Mouse (Mus musculus): Measurements from ENCODE around the gene Ptgir. TPM values are rescaled to one million over a fixed set of nuclear protein-coding genes. Genes with fewer than 3 reads are reported as not detected.
"Not testable (repeated sequence)": the region's sequence is repeated elsewhere in the genome, so short reads cannot be mapped to it uniquely, and the experiment has no call there.

Gene Ptgir
- polyA plus RNA-seq, 1 experiment from 2014 or later, result 1.6 TPM

DNA sequence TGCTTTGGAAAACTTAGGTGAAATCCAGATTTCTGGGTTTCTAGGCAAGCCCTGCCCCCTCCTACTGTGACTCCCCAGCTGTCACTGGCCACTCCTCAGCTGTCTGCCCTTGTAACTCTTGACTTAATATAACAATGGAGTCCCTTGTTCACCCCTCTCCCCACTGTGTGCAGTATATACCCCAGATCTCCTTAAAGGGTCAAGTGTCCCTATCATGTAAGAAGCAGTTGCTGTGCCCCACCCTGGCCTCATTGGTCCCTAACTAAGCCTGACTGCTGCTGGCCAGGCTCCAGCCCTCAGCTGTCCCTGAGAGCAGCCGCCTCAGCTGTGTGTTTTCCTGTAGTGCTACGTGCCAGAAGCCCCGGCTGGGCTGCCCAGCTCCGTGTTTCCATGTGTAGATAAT, 41.7 kb downstream of the Ptgir start:
- Histone ChIP-seq H3K36me3 (no peaks in the 10 kb centered on the region), H3K4me2 (replicated peaks) (peak overlapping the region; percentile 85), H3K4me3 (peak overlapping the region; percentile 70), H3K27me3 (peaks cover 46% of the 10 kb centered on the region), H3K9ac (peak overlapping the region; percentile 79), H3K27ac (peak overlapping the region; percentile 58), H3K9me3 (replicated peaks) (no peaks in the 10 kb centered on the region), H3K4me1 (peaks cover 68% of the 10 kb centered on the region)
- 1% methylated on average over 4 of the region's 4 CpGs for WGBS
- 0 out of 2 replicates have a peak, but pooled peaks have one; percentile 5 for ATAC-seq (ENCODE audit: low FRiP score)

DNA sequence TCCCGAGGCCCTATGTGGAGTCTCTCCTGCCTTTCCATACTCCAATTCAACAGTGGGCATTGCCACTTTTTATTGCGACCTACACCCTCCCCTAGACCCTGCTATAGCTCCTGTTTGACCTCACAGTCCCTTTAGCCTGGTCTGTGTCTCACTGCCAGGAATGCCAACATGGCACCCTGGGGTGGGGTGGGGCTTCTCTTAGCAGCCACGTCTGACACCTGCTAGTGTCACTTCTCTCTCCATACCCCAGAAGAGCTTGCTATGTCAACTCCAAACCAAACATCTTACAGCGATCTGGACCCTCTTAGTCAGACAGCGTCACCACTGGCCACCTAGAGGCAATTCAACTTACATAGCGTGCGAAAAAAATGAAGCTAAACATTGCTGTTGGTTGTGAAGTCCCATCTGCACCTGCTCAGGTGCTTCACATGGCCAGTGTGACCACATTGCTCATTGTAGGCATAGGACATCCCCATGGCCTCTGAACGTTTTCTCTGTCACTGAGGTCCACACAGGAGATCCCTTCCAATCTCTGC, 42.7 kb downstream of the Ptgir start:
- Histone ChIP-seq H3K4me2 (replicated peaks) (peak overlapping the region; percentile 85), H3K4me1 (peaks cover 63% of the 10 kb centered on the region), H3K9ac (0 out of 2 replicates have a peak overlapping the region, but pooled peaks have one; percentile 58)

DNA sequence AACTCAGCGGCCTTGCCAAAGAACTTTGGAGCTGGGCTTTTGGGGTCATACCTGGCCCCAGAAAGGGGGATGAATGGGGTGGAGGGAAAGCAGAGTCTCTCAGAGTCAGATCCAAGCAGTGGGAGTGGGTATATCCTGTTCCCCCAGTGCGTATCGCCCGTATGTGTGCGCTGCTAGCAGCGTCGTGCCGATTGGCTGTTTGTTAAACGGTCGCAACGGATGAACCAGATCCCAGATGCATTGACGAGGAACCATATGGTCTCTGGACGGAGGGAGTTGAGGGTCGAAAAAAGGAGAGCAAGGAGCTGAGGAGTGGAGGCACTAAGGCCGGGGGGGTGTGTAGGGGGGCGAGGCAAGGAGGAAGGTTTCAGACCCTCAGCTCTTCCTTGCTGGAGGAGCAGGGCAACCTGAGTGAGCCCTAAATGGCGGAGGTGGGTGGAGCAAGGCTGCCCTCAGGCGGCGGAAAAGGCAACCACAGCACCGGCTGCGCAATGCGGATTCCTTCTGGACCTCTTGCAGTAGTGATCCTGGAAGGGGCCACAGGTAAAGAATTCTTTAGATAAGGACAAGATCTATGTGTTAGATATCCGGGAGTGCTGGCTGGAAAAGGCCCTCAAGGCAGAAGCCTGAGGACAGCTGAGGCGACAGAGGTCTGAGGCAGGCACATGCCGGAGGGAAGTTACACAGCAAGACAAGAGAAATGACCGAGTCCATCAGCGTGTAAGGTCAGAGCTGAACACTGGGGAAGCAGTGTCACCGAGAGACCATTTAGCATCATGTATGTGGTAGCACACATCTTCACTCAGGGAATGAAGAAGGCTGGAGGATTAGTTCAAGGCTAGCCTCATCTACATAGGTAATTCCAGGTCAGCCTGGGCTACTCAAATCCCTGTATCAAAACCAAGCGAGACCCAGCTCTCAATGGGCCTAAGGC, 43.9 kb downstream of the Ptgir start:
- Histone ChIP-seq H3K9me3 (replicated peaks) (no peaks in the 10 kb centered on the region), H3K27me3 (peaks cover 43% of the 10 kb centered on the region), H3K4me1 (peaks cover 55% of the 10 kb centered on the region), H3K4me3 (peak overlapping the region; percentile 26), H3K4me2 (replicated peaks) (peak overlapping the region; percentile 85), H3K27ac (peak overlapping the region; percentile 68), H3K36me3 (no peaks in the 10 kb centered on the region), H3K9ac (peak overlapping the region; percentile 58)
- peak; percentile 38 for ATAC-seq (ENCODE audit: low FRiP score)
- 12% methylated on average over 28 of the region's 29 CpGs for WGBS

More for the DNA sequence above, 42.7 kb downstream of the Ptgir start:
- Histone ChIP-seq H3K27me3 (peaks cover 46% of the 10 kb centered on the region), H3K4me3 (peak overlapping the region; percentile 70; the same call in 1 of the 2 replicates), H3K27ac (0 out of 2 replicates have a peak overlapping the region, but pooled peaks have one; percentile 68), H3K9me3 (replicated peaks) (no peaks in the 10 kb centered on the region), H3K36me3 (no peaks in the 10 kb centered on the region)
- 54% methylated on average over 8 of the region's 8 CpGs for WGBS
- ATAC-seq (ENCODE audit: low FRiP score), result no peak

DNA sequence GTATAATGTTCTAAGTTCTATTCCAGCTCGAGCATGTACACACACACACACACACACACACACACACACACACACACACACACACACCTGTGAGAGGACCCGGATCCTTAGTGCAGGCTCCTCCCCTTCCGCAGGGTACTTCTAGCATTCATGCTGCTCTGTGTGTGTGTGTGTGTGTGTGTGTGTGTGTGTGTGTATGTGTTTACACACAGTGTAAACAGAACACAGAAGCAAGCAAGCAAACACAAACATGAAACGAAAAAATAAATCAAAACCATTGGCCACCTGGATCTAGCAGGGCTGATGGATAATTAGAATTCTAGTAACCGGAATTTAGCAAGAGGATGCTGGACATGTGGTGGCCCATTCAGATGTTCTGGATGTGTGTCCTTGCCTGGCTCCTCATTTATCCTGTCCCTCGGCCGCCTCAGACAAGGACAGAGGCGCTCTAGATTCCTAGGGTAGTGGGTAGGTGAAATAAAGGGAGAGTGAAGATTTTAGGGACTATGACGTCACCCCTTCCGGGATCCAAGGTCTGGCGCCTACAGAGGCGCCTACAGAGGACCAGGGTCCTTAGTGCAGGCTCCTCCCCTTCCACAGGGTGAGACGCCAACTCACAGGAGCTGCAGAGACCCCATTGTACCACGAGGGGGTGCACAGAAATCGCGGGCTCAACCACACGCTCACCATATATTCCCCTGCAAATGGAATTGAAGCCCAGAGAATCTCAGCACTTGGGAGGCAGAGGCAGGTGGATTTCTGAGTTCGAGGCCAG, 44.8 kb downstream of the Ptgir start:
- WGBS, result 32% methylated on average over 18 of the region's 18 CpGs
- Histone ChIP-seq H3K4me2 (replicated peaks) (no peak overlapping the region), H3K4me3 (no peak overlapping the region), H3K9me3 (replicated peaks) (no peaks in the 10 kb centered on the region), H3K9ac (0 out of 2 replicates have a peak overlapping the region, but pooled peaks have one; percentile 8), H3K27me3 (peaks cover 35% of the 10 kb centered on the region), H3K36me3 (no peaks in the 10 kb centered on the region), H3K4me1 (peaks cover 47% of the 10 kb centered on the region), H3K27ac (peak overlapping the region; percentile 17; the same call in 1 of the 2 replicates)
- peak; percentile 55 for ATAC-seq (ENCODE audit: low FRiP score)

DNA sequence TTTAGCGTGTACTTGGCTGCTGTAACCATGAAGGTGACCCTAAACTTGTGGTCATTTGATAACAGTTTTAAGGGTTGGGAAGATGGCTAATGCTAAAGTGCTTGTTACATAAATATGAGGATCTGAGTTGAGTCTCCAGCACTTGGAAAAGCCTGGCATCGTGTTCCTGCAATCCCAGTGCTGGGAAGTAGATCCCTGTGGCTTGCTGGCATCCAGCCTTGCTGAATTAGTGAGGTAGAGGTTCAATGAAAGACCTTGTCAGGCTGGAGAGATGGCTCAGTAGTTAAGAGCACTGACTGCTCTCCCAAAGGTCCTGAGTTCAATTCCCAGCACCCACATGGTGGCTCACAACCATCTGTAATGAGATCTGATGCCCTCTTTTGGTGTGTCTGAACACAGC, 47.5 kb downstream of the Ptgir start:
- not testable (repeated sequence) for ATAC-seq (ENCODE audit: low FRiP score); H3K4me2 ChIP-seq (replicated peaks); H3K27ac ChIP-seq; H3K9me3 ChIP-seq (replicated peaks); H3K9ac ChIP-seq; H3K27me3 ChIP-seq; H3K36me3 ChIP-seq; H3K4me3 ChIP-seq
- WGBS, result 60% methylated on average over 2 of the region's 2 CpGs
- H3K4me1 ChIP-seq, result peaks cover 34% of the 10 kb centered on the region

DNA sequence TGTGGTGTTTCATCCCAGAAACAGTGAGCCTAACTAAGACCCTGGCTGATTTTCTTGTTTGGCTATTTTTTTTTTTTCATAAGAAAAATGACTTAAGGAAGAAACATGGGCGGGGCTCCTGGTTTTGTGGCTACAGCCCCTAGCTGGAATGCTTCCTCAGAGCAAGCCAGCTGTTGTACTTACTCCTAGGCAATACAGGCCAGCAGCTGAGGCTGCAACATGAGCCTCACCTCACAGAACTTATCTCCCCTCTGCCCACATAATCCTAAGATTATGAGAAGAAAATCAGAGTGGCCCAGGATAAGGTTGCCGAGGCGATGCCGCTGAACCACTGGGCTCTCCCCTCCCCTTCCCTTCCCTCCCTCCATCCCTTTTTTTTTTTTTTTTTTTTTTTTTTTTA, 49.4 kb downstream of the Ptgir start:
- Histone ChIP-seq H3K9me3 (replicated peaks) (no peaks in the 10 kb centered on the region), H3K4me2 (replicated peaks) (no peak overlapping the region), H3K27ac (no peak overlapping the region), H3K9ac (no peak overlapping the region), H3K27me3 (no peaks in the 10 kb centered on the region), H3K36me3 (no peaks in the 10 kb centered on the region), H3K4me3 (no peak overlapping the region), H3K4me1 (peaks cover 34% of the 10 kb centered on the region)
- no peak for ATAC-seq (ENCODE audit: low FRiP score)
- 93% methylated on average over 4 of the region's 4 CpGs for WGBS

DNA sequence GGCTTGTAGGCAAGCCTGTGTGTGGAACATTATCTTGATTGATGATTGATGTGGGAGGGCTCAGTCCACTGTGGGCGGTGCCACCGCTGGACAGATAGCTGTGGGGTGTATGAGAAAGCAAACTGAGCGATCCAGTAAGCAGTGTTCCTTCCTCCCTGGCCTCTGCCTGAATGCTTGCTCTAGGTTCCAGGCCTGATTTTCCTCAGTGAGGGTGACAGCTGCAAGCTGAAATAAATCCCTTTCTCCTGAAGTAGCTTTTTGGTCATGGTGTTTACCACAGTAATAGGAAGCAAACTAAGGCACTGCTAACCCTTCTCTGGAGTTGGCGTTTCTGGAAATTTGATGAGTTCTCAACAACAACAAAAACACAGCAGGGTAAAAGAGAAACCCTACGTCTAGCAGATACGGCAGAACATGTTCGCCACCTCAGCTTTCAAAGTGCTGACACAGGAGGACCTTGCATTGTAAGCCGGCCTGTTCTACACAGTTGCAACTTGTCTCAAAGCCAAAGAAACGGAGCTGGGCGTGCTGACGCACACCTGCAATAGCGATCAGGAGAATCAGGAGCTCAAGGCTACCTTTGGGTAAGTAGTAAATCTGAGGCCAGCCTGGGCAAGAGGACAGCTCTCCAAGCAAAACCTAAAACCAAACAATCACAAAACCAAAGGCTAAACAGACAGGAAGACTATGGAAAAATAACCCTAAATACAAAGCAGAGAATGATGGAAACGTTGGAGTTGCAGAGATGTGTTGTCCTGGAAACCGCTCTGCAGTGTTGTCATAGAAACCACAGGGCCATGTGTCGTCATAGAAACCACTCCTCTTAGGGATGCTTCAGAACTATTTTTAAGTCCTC, 50.3 kb downstream of the Ptgir start:
- H3K4me2 ChIP-seq (replicated peaks), result no peak overlapping the region
- H3K27me3 ChIP-seq, result no peaks in the 10 kb centered on the region
- peak; percentile 38; the same call in 1 of the 2 replicates for ATAC-seq (ENCODE audit: low FRiP score)
- peaks cover 39% of the 10 kb centered on the region for H3K4me1 ChIP-seq
- peak overlapping the region; percentile 79 for H3K27ac ChIP-seq
- no peak overlapping the region for H3K9ac ChIP-seq
- H3K4me3 ChIP-seq, result no peak overlapping the region
- no peaks in the 10 kb centered on the region for H3K9me3 ChIP-seq (replicated peaks)
- 46% methylated on average over 15 of the region's 15 CpGs for WGBS
- H3K36me3 ChIP-seq, result 0 out of 2 replicates have a peak, but pooled peaks cover 4% of the 10 kb centered on the region

DNA sequence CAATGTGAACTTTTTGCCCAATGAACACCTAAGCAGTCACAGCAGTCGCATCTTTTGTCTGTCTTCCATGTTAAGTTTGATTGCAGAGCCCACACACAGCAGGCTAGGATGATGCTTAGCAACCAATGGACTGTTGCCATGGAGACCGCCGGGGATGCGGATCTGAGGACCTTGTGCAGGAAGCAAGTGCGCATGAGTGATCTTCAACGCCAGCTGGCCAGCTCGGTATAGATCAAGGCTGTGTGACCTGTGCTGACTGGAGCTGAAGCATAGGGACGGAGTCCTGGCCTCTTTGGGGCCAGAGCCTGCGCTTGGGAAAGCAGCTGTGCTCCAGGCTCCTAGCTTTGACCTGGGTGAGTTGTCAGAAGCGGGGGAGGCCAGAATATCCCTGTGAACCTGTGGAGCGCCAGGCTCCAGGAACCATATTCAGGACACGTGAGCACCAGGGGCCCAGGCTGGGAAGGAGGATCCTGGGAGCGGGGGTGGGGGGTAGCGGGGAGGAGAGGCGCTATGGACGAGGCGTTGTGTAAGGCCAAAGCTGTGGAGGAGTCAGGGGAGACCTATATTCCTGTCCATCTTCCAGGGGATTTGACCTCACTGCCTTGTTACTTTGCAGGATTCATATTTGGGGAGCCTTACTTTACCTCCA, 53.4 kb downstream of the Ptgir start, which contains the start of gene Pnmal1:
Pnmal1 (plus strand) TSS at position 141 of the 649 bp plus-strand sequence.
- Histone ChIP-seq H3K36me3 (peaks cover 8% of the 10 kb centered on the region), H3K4me2 (replicated peaks) (peak within 1 kb of the TSS; percentile 53), H3K27ac (peak within 1 kb of the TSS; percentile 92), H3K4me1 (peaks cover 46% of the 10 kb centered on the region), H3K4me3 (peak within 1 kb of the TSS; percentile 24), H3K9ac (peak within 1 kb of the TSS; percentile 25; the same call in 1 of the 2 replicates), H3K9me3 (replicated peaks) (no peaks in the 10 kb centered on the region), H3K27me3 (no peaks in the 10 kb centered on the region)
- ATAC-seq (ENCODE audit: low FRiP score), result peak; percentile 94
- WGBS, result 16% methylated on average over 17 of the region's 17 CpGs

Other genes starting within 250 kb of the Ptgir start
- not detected in 2 replicates for gene Ceacam15, start 230.8 kb upstream of the Ptgir start, polyA plus RNA-seq (2016; fragmentation: Nextera tagmentation; extraction: Ambion mirVana)
- gene Ceacam9, start 184.6 kb upstream of the Ptgir start, polyA plus RNA-seq (2016; fragmentation: Nextera tagmentation; extraction: Ambion mirVana), result not detected in 2 replicates
- gene Ap2s1, start 168.1 kb upstream of the Ptgir start, polyA plus RNA-seq (2016; fragmentation: Nextera tagmentation; extraction: Ambion mirVana), result 262 and 292 TPM in 2 replicates
- gene Slc1a5, start 125.2 kb upstream of the Ptgir start, polyA plus RNA-seq (2016; fragmentation: Nextera tagmentation; extraction: Ambion mirVana), result 20.2 and 20.5 TPM in 2 replicates
- gene Strn4, start 90.6 kb upstream of the Ptgir start, polyA plus RNA-seq (2016; fragmentation: Nextera tagmentation; extraction: Ambion mirVana), result 180 and 183 TPM in 2 replicates
- gene Fkrp, start 89.8 kb upstream of the Ptgir start, polyA plus RNA-seq (2016; fragmentation: Nextera tagmentation; extraction: Ambion mirVana), result 38.7 and 39.1 TPM in 2 replicates
- gene Prkd2, start 63.6 kb upstream of the Ptgir start, polyA plus RNA-seq (2016; fragmentation: Nextera tagmentation; extraction: Ambion mirVana), result 8.8 and 9.3 TPM in 2 replicates
- gene Dact3, start 31.2 kb upstream of the Ptgir start, polyA plus RNA-seq (2016; fragmentation: Nextera tagmentation; extraction: Ambion mirVana), result 9.0 and 10.4 TPM in 2 replicates
- gene Gng8, start 14.7 kb upstream of the Ptgir start, polyA plus RNA-seq (2016; fragmentation: Nextera tagmentation; extraction: Ambion mirVana), result 12.1 and 13.6 TPM in 2 replicates
- 185 and 210 TPM in 2 replicates for gene Calm3, start 17.6 kb downstream of the Ptgir start, polyA plus RNA-seq (2016; fragmentation: Nextera tagmentation; extraction: Ambion mirVana)
- 55.6 and 60.3 TPM in 2 replicates for gene Pnmal2, start 38.2 kb downstream of the Ptgir start, polyA plus RNA-seq (2016; fragmentation: Nextera tagmentation; extraction: Ambion mirVana)
- gene Pnmal1, start 53.2 kb downstream of the Ptgir start, polyA plus RNA-seq (2016; fragmentation: Nextera tagmentation; extraction: Ambion mirVana), result 24.0 and 27.3 TPM in 2 replicates
- gene Gm42372, start 76.6 kb downstream of the Ptgir start, polyA plus RNA-seq (2016; fragmentation: Nextera tagmentation; extraction: Ambion mirVana), result 1.0 and 1.7 TPM in 2 replicates
- 9.2 and 10.4 TPM in 2 replicates for gene Ccdc8, start 86.2 kb downstream of the Ptgir start, polyA plus RNA-seq (2016; fragmentation: Nextera tagmentation; extraction: Ambion mirVana)
- gene Ppp5c, start 121.4 kb downstream of the Ptgir start, polyA plus RNA-seq (2016; fragmentation: Nextera tagmentation; extraction: Ambion mirVana), result 101 and 102 TPM in 2 replicates
- gene Hif3a, start 155.9 kb downstream of the Ptgir start, polyA plus RNA-seq (2016; fragmentation: Nextera tagmentation; extraction: Ambion mirVana), result 7.9 and 9.5 TPM in 2 replicates
- 0.26 and 0.36 TPM in 2 replicates for gene Psg16, start 167.6 kb downstream of the Ptgir start, polyA plus RNA-seq (2016; fragmentation: Nextera tagmentation; extraction: Ambion mirVana)
- not detected in 2 replicates for gene Ceacam3, start 243.8 kb downstream of the Ptgir start, polyA plus RNA-seq (2016; fragmentation: Nextera tagmentation; extraction: Ambion mirVana)